Mouse (Mus musculus): ENCODE results near the gene Spata2. TPM values are rescaled to one million over a fixed set of nuclear protein-coding genes. Genes with fewer than 3 reads are reported as not detected.
A peak's percentile ranks its signal among the peaks of the same experiment; 100 is the strongest.

Gene Spata2
- polyA plus RNA-seq, 1 experiment from 2014 or later, result 4.9 TPM

GRCm38 (mm10) chr2:167449331-167450275 lies 43.1 kb downstream of the Spata2 start:
- WGBS (ENCODE audit: insufficient replicate concordance), result 92% methylated on average over 21 of the region's 21 CpGs
- peaks cover 75% of the 10 kb centered on the region for H3K36me3 ChIP-seq (replicated peaks; ENCODE audit: insufficient read depth, low read length)

GRCm38 (mm10) chr2:167447629-167448028 lies 45.1 kb downstream of the Spata2 start:
- no peak overlapping the region for H3K4me3 ChIP-seq (ENCODE audit: low read depth, low read length)
- ATAC-seq (peak; percentile 95), DNase-seq (peak; percentile 50)
- peak overlapping the region; percentile 53 for H3K4me2 ChIP-seq (ENCODE audit: low read depth, low read length)
- no peaks in the 10 kb centered on the region for H3K27me3 ChIP-seq (ENCODE audit: insufficient read depth, low read length)
- no peaks in the 10 kb centered on the region for H3K9me3 ChIP-seq (ENCODE audit: low read length)
- TF ChIP-seq EP300 (IDR thresholded peaks at IDR 0.05; ENCODE audit: low read depth), result peak; percentile 82
- TF ChIP-seq CTCF (IDR thresholded peaks at IDR 0.05; ENCODE audit: low read depth), result no peak
- peaks cover 75% of the 10 kb centered on the region for H3K36me3 ChIP-seq (replicated peaks; ENCODE audit: insufficient read depth, low read length)
- WGBS (ENCODE audit: insufficient replicate concordance), result 56% methylated on average over 8 of the region's 8 CpGs
- H3K9ac ChIP-seq (replicated peaks), result peak overlapping the region; percentile 16
- H3K4me1 ChIP-seq (ENCODE audit: insufficient read depth), result peaks cover 19% of the 10 kb centered on the region
- peak overlapping the region; percentile 62 for H3K27ac ChIP-seq (ENCODE audit: low read depth)

More at GRCm38 (mm10) chr2:167449331-167450275, 43.1 kb downstream of the Spata2 start:
- Histone ChIP-seq H3K27ac (ENCODE audit: low read depth) (no peak overlapping the region), H3K4me2 (ENCODE audit: low read depth, low read length) (no peak overlapping the region), H3K4me1 (ENCODE audit: insufficient read depth) (peaks cover 19% of the 10 kb centered on the region), H3K27me3 (ENCODE audit: insufficient read depth, low read length) (no peaks in the 10 kb centered on the region), H3K4me3 (ENCODE audit: low read depth, low read length) (no peak overlapping the region), H3K9me3 (ENCODE audit: low read length) (no peaks in the 10 kb centered on the region), H3K9ac (replicated peaks) (no peak overlapping the region)
- ATAC-seq (no peak), DNase-seq (no peak)
- TF ChIP-seq EP300 (IDR thresholded peaks at IDR 0.05; ENCODE audit: low read depth) (no peak), CTCF (IDR thresholded peaks at IDR 0.05; ENCODE audit: low read depth) (no peak)

GRCm38 (mm10) chr2:167447207-167447606 lies 45.5 kb downstream of the Spata2 start:
- TF ChIP-seq CTCF (IDR thresholded peaks at IDR 0.05; ENCODE audit: low read depth), result no peak
- TF ChIP-seq EP300 (IDR thresholded peaks at IDR 0.05; ENCODE audit: low read depth), result no peak
- WGBS (ENCODE audit: insufficient replicate concordance), result 66% methylated on average over 7 of the region's 7 CpGs
- ATAC-seq (peak; percentile 51), DNase-seq (no peak)
- Histone ChIP-seq H3K4me1 (ENCODE audit: insufficient read depth) (peaks cover 19% of the 10 kb centered on the region), H3K36me3 (replicated peaks; ENCODE audit: insufficient read depth, low read length) (peaks cover 76% of the 10 kb centered on the region), H3K4me2 (ENCODE audit: low read depth, low read length) (peak overlapping the region; percentile 53), H3K27me3 (ENCODE audit: insufficient read depth, low read length) (no peaks in the 10 kb centered on the region), H3K9ac (replicated peaks) (peak overlapping the region; percentile 16; the same call in 1 of the 2 replicates), H3K27ac (ENCODE audit: low read depth) (peak overlapping the region; percentile 62), H3K4me3 (ENCODE audit: low read depth, low read length) (no peak overlapping the region), H3K9me3 (ENCODE audit: low read length) (no peaks in the 10 kb centered on the region)

GRCm38 (mm10) chr2:167445911-167446780 lies 46.5 kb downstream of the Spata2 start:
- Histone ChIP-seq H3K9ac (replicated peaks) (no peak overlapping the region), H3K36me3 (replicated peaks; ENCODE audit: insufficient read depth, low read length) (peaks cover 75% of the 10 kb centered on the region), H3K27me3 (ENCODE audit: insufficient read depth, low read length) (no peaks in the 10 kb centered on the region), H3K4me2 (ENCODE audit: low read depth, low read length) (no peak overlapping the region), H3K4me3 (ENCODE audit: low read depth, low read length) (no peak overlapping the region), H3K27ac (ENCODE audit: low read depth) (no peak overlapping the region), H3K9me3 (ENCODE audit: low read length) (no peaks in the 10 kb centered on the region), H3K4me1 (ENCODE audit: insufficient read depth) (peaks cover 19% of the 10 kb centered on the region)
- TF ChIP-seq CTCF (IDR thresholded peaks at IDR 0.05; ENCODE audit: low read depth) (no peak), EP300 (IDR thresholded peaks at IDR 0.05; ENCODE audit: low read depth) (no peak)
- ATAC-seq (no peak), DNase-seq (no peak)
- 79% methylated on average over 20 of the region's 20 CpGs for WGBS (ENCODE audit: insufficient replicate concordance)

GRCm38 (mm10) chr2:167443411-167444193 lies 49.1 kb downstream of the Spata2 start:
- 0 out of 2 replicates have a peak, but pooled peaks cover 3% of the 10 kb centered on the region for H3K9me3 ChIP-seq (ENCODE audit: low read length)
- no peak for TF ChIP-seq CTCF (IDR thresholded peaks at IDR 0.05; ENCODE audit: low read depth)
- TF ChIP-seq EP300 (IDR thresholded peaks at IDR 0.05; ENCODE audit: low read depth), result no peak
- H3K9ac ChIP-seq (replicated peaks), result no peak overlapping the region
- 86% methylated on average over 4 of the region's 4 CpGs for WGBS (ENCODE audit: insufficient replicate concordance)
- no peaks in the 10 kb centered on the region for H3K27me3 ChIP-seq (ENCODE audit: insufficient read depth, low read length)
- peaks cover 71% of the 10 kb centered on the region for H3K36me3 ChIP-seq (replicated peaks; ENCODE audit: insufficient read depth, low read length)
- H3K4me1 ChIP-seq (ENCODE audit: insufficient read depth), result peaks cover 19% of the 10 kb centered on the region
- DNase-seq (no peak), ATAC-seq (no peak)
- no peak overlapping the region for H3K4me3 ChIP-seq (ENCODE audit: low read depth, low read length)
- no peak overlapping the region for H3K4me2 ChIP-seq (ENCODE audit: low read depth, low read length)
- H3K27ac ChIP-seq (ENCODE audit: low read depth), result no peak overlapping the region
